In genomic region chr2:174547701-174548100, GRCm38 (mm10) we compare ENCODE assay signal across 10 mouse cellular contexts.
"Had no signal": no experiment of that assay in that cellular context is flagged by ENCODE, and none has a peak within 500 bp of the region (broad histone marks: within the 10 kb centered on the region; RNA-seq: fewer than 3 reads in every experiment).

No protein-coding gene starts in this region.

- ATAC-seq: intestine, embryonic 15.5 days; midbrain, embryonic 13.5 days; midbrain, embryonic 16.5 days had no signal

- DNase-seq: kidney, adult 11 months; kidney, postnatal 14 days; kidney, postnatal 4 days; left cerebral cortex, postnatal 4 days; liver, embryonic 13.5 days; right cerebral cortex, postnatal 14 days; right cerebral cortex, postnatal 4 days had no signal
